Mouse (Mus musculus) cerebellum, adult 9-11 months (tissue): ENCODE results near the gene Map6.
A peak's percentile ranks its signal among the peaks of the same experiment; 100 is the strongest.

Experiments
- DNase-seq: peaks from one replicate; pipeline ENCODE4 v3.0.0; 2022

Map6 gene

DNA sequence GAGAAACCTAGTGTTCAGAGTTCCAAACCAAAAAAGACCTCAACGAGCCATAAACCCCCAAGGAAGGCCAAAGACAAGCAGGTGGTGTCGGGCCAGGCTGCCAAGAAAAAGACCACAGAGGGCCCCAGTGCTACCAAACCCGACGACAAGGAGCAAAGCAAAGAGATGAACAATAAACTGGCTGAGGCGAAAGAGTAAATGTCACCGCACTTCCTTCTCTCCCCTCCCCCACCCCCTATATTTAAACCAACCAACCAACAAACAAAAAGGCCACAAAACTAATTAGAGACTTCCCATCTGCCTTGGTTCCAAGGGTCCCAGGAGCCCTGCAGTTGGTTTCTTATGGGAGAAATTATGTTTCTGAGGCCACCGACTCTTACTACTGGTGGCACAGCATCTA, 50.2 kb downstream of the Map6 start:
- DNase-seq: no peak

- no peak for DNase-seq
Observed at GRCm38 (mm10) chr7:99320524-99320923, 53.3 kb downstream of the Map6 start.

GRCm38 (mm10) chr7:99322691-99323320, 55.6 kb downstream of the Map6 start:
- no peak for DNase-seq

DNA sequence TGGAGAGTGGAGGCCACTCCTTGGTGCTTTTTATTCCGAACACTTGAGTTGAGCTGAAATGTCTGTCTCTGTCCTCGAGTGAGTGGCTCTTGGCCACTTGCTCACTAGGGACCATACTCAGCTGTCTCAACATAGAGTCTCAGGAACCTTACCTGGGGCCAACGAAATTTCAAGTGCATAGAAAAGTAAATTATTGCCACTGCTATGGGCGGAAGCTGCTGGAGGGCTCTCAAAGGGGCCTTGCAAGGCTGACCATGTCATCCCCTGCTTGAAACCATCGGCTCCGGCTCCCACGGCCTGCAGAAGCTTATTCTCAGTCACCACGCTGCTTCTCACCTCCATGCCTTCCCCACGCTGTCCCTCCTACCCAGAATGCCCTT, 56.1 kb downstream of the Map6 start:
- DNase-seq: no peak

DNA sequence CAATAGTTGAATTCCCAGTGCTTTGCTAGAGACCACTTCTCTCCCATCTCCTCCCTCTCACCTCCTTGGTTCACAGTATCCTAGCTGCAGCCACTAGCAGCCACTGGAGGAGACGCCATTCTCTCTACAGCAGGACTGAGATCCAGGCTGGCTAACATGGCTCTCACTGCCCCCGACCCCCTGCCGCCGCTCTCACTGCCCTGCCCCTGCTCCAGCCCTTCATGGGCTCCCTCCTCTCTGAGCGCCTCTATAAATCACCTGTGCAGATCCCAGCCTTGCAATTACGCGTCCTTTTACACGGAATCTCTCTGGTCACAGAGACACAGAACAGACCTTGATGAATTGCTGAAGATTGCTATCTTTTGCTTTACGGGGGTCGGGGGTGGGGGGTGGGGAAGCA, 57.6 kb downstream of the Map6 start:
- no peak for DNase-seq

DNA sequence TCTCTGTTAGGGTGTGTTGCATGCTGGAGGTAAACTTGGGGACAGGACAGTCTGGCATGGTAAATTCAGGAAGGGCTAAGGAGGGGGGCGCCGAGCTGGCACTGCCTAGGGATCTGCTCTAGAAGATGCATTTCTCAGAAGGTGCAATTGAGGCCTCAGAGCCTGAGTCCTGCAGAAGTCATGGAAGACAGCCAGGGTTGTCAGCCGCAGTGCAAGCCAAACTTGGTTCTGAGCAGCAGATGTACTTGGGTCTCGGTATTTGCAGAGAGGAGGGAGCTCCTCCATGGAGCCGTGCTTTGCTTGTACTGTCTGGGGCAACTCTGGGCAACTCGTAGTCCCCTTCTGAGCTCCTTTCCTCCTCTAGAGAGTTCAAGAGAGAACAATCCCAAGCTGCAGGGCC, 58.9 kb downstream of the Map6 start:
- DNase-seq: no peak

DNA sequence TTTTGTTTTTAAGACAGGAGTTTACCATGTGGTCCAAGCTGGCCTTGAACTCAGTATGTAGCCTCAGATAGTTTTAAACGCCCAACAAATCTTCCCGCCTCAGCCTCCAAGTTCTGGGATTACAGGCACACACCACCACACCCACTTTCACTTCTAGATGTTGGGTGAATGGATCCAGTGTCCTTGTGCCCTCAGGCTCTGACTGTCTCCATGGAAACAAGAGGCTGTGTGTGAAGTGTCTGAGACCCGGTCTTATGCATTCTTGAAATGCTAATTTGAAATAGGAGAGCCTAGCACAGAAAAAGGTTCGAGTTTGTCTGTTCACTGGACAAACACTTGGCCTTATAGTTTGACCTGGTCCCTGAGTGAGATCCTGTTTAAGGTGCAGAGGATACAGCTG, 61.6 kb downstream of the Map6 start:
- DNase-seq: no peak

- no peak for DNase-seq
Observed at GRCm38 (mm10) chr7:99330012-99330411, 62.8 kb downstream of the Map6 start.

DNA sequence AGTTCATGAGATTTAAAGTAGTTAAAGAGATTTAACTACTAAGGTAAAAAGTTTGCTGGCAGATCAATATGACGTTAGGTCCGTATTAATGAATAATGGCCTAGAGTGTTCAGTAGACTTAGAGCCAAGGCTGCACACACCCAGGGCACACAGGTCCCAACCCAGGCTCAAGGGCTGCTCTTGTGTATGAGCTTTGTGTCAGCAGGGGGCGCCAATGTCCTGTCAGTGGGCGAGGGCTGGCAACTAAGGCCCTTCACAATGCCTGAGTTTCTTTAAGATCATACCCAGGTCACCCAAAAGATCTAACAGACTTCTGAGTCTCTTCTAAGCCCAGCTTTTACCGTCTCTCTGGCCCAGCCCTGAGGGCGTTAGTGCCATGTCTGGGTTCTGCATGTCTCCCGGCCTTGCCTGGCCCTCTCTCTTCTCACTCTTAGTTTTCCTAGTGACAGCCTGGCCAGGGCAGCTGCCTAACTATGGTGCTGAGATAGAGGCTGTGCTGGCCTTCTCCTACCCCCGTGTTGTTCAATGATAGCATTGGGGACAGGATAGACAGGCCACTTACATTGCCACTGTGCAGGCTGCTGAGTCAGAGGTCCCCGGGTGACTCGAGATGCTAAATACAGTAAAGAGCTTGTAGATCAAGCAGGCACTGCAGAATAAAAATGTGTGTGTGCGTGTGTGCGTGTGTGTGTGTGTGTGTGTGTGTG, 65.7 kb downstream of the Map6 start:
- peak; percentile 40 for DNase-seq

GRCm38 (mm10) chr7:99340736-99341135, 73.5 kb downstream of the Map6 start:
- no peak for DNase-seq

- DNase-seq: no peak
Observed at GRCm38 (mm10) chr7:99343577-99343976, 76.3 kb downstream of the Map6 start.

GRCm38 (mm10) chr7:99347268-99347667, 80.0 kb downstream of the Map6 start:
- no peak for DNase-seq

DNA sequence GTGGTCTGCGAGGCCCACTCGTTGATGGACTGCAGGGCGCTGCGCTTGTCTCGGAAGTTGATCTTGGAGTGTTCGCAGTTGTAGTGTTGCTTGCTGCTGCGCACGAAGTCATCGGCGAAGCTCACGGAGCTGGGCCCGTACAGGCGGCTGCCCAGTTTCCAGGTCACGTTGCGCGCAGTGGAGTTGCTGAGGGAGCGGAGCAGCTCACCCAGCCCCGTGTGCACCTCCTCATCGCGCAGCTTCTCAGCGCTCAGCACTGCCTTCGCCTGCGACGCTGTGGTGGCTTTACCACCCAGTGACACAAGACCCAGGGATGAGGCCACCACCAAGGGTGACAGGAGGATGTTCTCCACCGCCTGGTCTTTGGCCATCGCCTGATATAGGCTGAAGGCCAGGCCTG, 81.6 kb downstream of the Map6 start:
- DNase-seq: no peak

DNA sequence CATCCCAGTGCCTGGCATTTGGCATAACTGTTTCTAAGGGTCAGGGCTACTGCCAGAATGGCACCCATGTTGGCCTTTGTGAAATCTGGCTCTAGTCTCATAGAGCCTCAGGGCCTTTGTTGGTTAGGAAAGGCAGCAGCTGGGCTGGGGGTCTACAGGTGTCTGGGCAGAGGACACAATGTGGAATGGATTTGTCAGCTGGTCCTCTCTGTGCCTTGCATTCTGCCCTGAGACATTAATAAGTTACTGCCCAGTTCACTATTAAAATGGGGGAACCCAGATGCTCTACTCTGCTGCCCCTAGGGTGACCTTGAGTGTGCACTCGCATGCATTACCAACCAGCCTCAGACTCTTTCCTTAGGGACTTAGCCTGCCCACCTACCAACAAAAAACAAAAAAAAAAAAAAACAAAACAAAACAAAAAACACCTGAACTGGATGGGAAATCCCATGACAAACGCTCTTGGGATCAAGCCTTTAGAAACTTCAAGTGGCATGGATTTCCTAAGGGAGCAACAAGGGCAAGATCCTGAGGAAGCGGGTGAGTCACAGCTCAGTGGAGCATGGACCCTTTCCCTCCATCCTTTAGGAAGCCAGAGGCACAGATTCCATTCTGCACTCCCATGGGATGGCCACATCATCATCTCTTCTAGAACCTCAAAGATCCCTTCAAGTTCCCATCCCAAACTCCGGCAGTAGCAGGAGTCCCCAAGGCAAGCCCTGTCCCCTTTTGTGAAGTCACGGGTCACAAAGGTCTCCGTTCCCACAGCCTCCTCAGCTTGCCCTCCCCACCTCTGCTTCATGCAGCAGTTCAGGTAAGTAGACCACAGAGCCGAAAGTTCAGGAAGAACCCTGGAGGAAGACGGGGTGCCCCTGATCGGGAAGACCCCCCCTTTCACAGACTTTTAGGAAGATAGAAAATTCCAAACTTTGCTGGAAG, 82.8 kb downstream of the Map6 start:
- no peak for DNase-seq

DNA sequence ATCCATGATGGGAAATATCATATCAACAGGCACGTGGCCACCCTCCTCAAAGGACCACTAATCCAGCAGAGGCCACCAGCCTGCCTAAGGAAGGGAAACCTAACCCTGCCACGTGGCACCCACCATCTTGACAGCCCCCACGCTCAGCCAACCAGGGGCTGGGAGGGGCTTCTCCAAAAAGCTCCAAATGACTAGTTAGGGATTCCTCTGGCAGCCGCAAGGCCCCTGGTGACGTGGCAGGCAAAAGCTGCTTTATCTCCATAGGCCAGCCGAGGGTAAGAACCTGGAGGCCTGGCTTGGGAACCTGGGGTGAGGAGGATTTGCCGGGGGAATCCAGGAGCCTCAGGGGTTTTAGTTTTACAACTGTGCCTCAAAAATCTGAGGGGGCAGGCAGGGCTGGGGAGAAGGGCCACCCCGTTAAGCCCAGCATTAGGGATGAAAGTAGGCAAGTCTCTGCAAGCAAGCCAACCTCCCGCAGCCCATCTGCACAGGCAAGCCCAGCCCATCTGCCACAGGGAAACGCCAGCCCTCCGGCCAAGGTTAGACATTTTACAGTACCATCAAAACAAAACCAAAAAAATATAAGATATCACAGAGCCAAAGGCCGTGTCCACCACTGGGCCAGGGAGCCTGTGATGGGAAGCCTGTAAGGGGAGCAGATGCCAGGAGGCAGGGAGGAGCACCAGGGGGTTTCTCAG, 84.0 kb downstream of the Map6 start:
- peak; percentile 74 for DNase-seq

DNA sequence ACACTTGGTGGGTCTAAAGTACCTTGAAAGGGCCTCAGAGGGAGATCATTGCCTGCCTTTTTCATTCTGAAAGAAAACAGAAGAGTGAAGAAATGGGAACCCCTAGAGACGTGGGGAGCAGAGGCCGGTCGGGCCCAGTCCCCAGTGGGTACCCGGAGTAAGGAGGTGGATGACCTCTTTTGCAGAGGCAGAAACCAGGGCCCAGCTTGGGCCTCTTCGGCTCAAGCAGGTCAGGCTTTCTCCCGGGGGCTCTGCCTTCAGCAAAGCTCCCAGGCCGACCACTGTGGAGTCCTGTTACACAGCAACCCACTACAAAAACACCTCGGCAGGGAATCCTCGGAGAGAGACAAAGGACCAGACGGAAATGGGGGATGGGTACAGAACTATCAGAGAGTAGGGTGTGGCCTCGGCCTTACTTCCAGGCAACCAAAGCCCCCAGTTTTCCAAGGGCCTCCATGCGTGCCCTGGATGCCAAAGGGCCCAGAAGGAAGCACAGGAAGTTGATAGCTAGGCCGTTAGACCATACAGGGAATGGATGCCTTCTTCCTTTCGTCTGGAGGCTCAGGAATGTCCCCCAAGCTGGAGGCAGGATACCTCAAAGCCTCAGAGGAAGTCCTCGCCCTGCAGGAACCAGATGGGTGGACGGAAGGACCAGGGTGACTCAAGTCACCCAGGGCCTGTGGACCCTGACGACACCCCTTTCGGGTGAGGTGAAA, 84.7 kb downstream of the Map6 start:
- DNase-seq: no peak

DNA sequence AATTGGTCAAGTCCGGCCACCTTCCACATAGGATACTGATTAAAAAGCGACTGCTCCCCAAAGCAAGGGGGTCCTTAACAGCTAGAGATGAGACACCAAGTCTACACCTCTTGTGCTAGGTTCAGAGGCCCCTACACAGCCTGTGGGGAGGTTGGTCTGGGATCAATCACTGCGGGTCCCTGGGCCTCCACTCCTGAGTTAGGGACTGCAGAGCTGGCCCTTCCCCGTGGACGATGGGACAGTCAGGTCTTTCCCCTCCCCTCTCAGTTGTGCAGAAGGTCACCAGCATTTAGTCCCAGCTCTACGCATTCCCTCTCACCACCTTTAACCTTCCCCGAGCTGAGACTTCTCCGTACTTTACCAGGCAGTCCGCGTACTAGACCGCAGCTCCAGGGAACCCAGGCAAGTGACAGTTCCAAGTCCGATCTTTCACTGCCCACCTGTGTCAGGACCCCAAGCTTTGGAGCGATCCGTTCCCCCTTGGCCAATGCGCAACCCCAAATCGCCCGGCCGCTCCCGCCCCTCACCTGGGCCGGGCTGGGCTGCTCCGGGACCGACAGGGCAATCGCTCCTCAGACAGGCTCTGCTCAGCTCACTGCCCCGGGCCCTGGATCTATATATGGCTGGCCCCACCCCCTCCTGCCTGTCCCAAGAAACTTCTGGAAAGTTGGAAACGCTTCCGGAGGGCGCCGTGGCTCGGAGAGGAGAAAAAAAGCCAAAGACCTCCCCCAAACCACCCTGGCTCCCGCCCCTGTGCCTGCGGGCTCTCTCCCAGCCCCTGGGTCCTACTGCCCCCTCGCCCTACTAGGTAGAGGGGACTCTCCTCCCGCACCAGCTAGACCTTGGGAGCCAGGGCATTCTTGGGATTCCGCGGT, 85.5 kb downstream of the Map6 start, which contains the start of gene Serpinh1:
Gene Serpinh1 (minus strand): TSS at position 714 of the 875 bp plus-strand sequence.
- DNase-seq: peak; percentile 30

GRCm38 (mm10) chr7:99355731-99356131, 88.5 kb downstream of the Map6 start:
- DNase-seq: peak; percentile 32

- DNase-seq: no peak
Observed at GRCm38 (mm10) chr7:99356244-99356930, 89.1 kb downstream of the Map6 start.

DNA sequence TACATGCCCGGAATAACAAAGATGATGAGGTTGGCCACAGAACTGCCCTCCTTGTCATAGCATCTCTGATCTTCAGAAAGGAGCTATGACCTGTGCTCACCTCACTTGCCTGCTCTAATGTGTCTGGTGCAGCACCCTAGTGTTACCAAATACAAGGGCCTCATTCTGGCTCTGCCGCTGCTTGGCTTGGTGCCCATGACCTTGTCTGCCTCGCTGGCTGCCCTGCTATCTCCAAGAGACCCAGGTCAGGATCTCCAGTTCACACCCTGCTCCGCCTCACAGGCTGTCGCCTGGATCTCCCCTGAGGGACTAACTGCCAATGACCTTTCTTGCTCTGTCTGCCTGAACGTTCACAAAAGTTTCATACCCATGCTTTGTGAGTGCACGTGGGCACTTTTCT, 90.0 kb downstream of the Map6 start:
- DNase-seq: no peak

- DNase-seq: no peak
Observed at GRCm38 (mm10) chr7:99358371-99358770, 91.1 kb downstream of the Map6 start.
